Mouse (Mus musculus) thymus, adult 2 months (tissue): ENCODE results near the gene Rex1bd.

Source experiments
- CTCF ChIP-seq: fragments of 200-500 bp; IDR thresholded peaks from 2 replicates; pipeline ENCODE4 v1.5.1; 2012; ENCODE audit warnings: mild to moderate bottlenecking, control low read depth, low read length, moderate library complexity, borderline replicate concordance; ENCODE audit not compliant: control insufficient read depth, poor library complexity, insufficient read depth; ENCODE audit errors: extremely low read depth
- POLR2A ChIP-seq: fragments of 200-500 bp; IDR thresholded peaks from 2 replicates; pipeline ENCODE4 v1.6.1; 2012; ENCODE audit warnings: mild to moderate bottlenecking, low read length, control low read depth, moderate library complexity; ENCODE audit not compliant: control insufficient read depth, poor library complexity, insufficient read depth; ENCODE audit errors: extremely low read depth

GRCm38 (mm10) chr8:70467907-70468306 lies 38.6 kb downstream of the Rex1bd start:
- TF ChIP-seq POLR2A (no peak), CTCF (no peak)
